Mouse (Mus musculus): ENCODE data around the gene Vma21-ps. TPM values are rescaled to one million over a fixed set of nuclear protein-coding genes. Genes with fewer than 3 reads are reported as not detected.
"Not testable (repeated sequence)": the region's sequence is repeated elsewhere in the genome, so short reads cannot be mapped to it uniquely, and the experiment has no call there.

Gene Vma21-ps
- total RNA-seq (2021), result not detected
- long read RNA-seq, experiment 1, result 0 reads
- long read RNA-seq, experiment 2, result 0 reads

DNA sequence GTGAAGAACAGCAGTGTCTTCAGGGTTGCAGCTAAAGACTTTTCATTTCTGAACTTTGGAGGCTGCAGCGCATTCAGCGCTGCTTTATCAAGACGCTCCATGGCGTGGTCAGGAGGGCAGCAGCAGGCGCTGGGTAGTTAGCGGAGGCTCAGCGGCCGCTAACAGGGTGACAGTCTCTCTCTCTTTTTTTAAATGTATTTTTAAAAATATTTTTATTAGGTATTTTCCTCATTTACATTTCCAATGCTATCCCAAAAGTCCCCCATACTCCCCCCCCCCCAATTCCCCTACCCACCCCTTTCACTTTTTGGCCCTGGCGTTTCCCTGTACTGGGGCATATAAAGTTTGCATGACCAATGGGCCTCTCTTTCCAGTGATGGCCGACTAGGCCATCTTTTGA, at the start of gene Vma21-ps:
Vma21-ps (minus strand) TSS at position 101 of the 400 bp plus-strand sequence.
- DNase-seq (ENCODE audit: low spot score in 2 of 2); intact Hi-C loops (cut with DNase I): not testable (repeated sequence)

DNA sequence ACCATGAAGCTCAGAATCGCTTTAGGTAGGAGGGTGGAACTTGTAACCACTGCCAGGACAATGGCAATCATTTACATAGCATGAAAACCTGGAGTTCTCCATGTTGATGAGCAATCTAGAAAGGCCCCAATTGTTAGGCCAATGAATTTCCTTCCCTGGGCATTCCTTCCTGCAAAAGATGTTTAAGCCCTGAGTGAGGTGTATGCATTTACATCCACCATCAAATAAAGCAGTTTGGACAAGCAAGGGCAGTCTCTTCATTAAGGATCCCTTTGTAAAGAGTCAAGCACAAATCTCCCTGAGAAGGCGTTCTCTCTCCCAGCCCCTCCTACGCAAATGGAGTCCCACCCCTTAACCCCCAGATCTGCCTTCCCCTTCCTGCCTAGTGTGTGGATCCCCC, 46.0 kb upstream of the Vma21-ps start:
- intact Hi-C loops (cut with DNase I), result no loop called here

DNA sequence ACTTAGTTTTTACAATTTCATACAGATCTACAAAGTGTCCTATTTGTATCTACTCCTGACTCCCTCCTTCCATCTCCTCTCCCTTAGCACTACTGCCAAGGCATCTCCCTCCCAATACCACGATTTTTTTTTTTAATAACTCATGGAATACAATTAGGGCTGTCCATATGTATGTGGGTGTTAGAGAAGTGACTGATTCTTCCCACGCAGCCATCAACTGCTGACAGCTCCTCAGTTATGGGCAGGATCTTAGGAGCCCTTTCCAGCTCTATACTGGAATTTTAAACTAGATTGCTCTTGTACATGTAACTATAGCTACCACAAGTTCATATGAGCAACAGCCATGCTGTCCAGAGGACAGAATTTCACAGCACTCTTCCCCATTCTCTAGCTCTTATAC, 33.6 kb upstream of the Vma21-ps start:
- intact Hi-C loops (cut with DNase I), result no loop called here
- DNase-seq (ENCODE audit: low spot score in 2 of 2), result no peak

More for the DNA sequence above, 46.0 kb upstream of the Vma21-ps start:
- DNase-seq (ENCODE audit: low spot score in 2 of 2), result no peak

DNA sequence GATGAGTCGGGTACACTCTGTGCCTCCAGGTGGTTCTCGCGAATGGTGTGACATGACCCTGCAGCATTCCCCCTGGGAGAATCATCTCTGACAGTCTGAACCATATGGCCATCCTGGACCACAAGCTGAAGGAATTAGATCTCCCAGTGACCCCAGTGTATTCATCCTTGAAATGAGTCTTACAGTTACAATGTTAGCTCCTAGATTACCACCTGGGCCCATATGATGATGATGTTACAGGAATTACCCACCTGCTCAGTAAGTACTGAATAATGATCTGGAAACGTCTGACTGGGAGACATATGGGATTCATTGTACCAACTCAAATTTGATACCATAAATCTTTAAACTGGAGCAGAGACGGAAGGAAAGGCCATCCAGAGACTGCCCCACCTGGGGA, 29.4 kb upstream of the Vma21-ps start:
- intact Hi-C loops (cut with DNase I), result no loop called here
- no peak for DNase-seq (ENCODE audit: low spot score in 2 of 2)

DNA sequence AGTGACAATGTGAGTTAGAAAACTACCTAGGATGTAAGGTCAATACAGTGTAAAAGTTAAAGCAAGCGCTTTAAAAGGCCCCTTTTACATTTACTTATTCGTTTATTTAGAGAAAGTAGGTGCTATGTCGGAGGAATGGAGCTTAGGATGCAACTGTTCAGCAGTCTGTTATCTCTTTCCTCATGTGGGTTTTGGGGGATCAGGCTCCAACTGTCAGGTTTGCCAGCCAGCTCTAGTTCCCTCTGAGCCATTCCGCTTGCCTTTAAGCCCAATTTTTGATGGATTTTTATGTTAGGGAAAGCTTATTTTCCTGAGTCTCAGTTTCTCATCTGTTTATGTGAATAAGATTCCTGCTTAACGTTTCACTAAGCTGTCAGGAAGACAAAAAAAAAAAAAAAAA, 22.3 kb upstream of the Vma21-ps start:
- intact Hi-C loops (cut with DNase I), result no loop called here
- DNase-seq (ENCODE audit: low spot score in 2 of 2), result no peak

DNA sequence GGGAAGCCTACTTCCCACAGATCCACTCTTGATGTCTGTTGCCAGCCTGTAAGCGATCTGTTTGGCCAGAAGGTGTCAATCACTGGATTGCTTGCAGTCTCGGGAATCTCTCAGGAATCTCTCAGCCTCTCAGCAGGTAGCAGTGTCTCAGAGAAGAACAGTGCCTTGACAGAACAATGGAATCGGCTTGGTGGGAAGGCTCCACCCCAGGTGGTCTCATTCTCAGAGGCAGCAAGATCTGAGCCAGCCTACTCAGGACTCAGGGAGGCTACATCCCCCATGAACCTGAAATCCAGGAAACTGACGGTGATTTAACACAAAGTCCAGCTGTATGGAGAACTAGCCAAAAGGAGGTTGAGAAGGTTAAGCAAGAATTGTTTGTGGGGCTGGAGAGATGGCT, 20.5 kb upstream of the Vma21-ps start:
- intact Hi-C loops (cut with DNase I), result no loop called here
- DNase-seq (ENCODE audit: low spot score in 2 of 2), result no peak

DNA sequence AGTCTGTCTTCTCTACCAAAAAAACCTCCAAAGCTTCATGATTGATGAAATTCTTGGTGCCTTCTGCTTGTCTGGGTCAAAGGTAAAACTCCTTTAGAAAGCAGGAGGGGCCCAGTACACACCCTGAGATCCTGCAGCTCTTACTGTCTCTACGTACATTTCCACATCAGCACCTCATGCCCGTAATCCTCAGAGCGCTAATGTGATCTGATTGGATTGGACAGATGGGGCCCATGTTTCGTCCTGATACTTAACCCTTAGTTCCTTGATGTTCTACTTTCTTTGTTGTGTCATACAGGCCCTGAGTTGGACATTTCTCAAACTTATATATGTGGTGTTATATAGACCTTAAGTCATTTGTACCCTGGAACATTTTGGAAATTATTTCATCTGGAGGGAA, 9.6 kb downstream of the Vma21-ps start:
- DNase-seq (ENCODE audit: low spot score in 2 of 2), result no peak
- intact Hi-C loops (cut with DNase I), result no loop called here

DNA sequence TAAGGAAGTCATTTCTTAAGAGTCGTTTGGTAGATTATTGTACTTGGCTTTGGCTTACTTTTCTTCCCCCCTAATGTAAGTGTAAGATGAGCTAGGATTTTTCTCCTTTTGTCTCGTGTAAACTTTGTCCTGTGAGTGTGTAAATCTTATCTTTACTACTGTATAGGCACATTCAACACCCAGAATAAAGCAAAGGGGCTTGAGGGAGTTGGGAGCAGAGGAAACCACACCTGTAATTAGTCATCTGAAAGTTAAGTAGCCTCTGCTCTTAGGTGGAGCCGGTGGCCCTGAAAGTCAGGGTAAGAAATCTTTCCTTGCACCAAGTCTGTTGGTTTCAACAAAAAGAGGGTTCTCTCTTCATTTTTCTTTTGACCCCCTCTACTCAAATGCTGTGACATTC, 23.6 kb downstream of the Vma21-ps start:
- intact Hi-C loops (cut with DNase I), result no loop called here
- no peak for DNase-seq (ENCODE audit: low spot score in 2 of 2)

DNA sequence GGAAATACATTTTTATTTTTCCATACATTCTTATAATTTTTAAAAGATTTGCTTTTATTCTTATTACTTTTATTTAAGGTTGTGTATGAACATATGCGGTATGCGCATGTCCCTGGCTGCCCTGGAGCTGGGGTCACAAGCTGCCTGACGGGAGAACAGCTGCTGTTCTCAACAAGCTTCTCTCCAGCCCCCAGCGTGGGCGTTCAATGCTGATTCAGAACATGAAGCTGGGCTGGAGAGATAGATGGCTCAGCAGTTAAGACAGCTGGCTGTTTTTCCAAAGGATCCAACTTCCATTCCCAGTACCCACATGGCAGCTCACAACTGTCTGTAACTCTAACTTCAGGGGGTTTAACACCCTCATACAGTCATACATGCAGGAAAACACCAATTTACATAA, 35.7 kb downstream of the Vma21-ps start:
- intact Hi-C loops (cut with DNase I), result no loop called here
- DNase-seq (ENCODE audit: low spot score in 2 of 2), result peak; percentile 65 to 83

DNA sequence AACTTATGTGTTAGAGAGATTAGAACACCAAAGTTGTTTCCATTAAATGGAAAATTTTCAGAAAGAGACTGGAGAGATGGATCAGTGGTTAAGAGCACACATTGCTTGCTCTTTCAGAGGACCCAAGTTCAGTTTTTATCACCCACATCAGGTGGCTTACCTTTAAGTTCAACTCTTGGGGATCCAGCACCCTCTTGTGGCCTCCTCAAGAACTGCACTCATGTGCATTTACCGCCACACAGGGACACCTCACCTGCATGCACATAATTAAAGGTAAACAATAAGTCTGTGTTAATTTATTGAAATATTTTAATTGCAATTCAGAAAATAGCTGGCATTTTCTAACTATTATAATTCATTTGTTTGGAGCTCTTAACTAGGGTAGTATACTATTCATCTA, 37.3 kb downstream of the Vma21-ps start:
- intact Hi-C loops (cut with DNase I), result no loop called here

More for the DNA sequence above, 37.3 kb downstream of the Vma21-ps start:
- no peak for DNase-seq (ENCODE audit: low spot score in 2 of 2)

Other genes with a start within 250 kb of the Vma21-ps start
- 1 to 10 TPM; 5.7 to 6.3 TPM for gene Smc2, start 58.0 kb downstream of the Vma21-ps start, total RNA-seq (2021)
- gene Toporsl, start 99.0 kb upstream of the Vma21-ps start, total RNA-seq (2021), result not detected